Mouse (Mus musculus): Measurements from ENCODE around the gene Npb. TPM values are rescaled to one million over a fixed set of nuclear protein-coding genes. Genes with fewer than 3 reads are reported as not detected.

Npb gene
- polyA plus RNA-seq, 1 experiment = 0.32 TPM

DNA sequence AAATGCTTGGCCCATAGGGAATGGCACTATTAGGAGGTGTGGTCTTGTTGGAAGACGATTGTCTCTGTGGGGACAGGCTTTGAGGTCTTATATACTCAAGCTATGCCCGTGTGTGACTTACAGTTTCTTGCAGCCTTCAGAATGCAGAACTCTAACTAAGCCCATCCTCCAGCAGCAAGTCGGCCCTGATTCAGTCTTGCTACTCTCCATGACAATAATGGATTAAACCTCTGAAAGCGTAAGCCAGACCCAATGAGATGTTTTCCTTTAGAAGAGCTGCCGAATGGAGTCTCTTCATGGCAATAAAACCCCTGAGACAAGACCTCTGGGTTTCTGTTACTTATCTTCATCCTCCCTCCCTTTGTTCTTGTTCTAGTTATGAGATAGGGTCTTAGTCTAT is 26.5 kb downstream of the Npb start:
- Histone ChIP-seq H3K4me2 (ENCODE audit: low read depth) (no peak overlapping the region), H3ac (ENCODE audit: control insufficient read depth, insufficient read length) (no peak overlapping the region), H3K4me3 (no peak overlapping the region), H3K27me3 (ENCODE audit: control insufficient read depth, insufficient read depth, insufficient read length) (no peaks in the 10 kb centered on the region), H3K79me2 (ENCODE audit: control insufficient read depth, insufficient read depth) (peaks cover 30% of the 10 kb centered on the region), H3K36me3 (ENCODE audit: control insufficient read depth, insufficient read depth) (no peaks in the 10 kb centered on the region)
- no peak for TF ChIP-seq REST (IDR thresholded peaks at IDR 0.05; ENCODE audit: insufficient read depth, insufficient read length)
- no peak for TF ChIP-seq TCF3 (IDR thresholded peaks at IDR 0.05; ENCODE audit: insufficient read length, low read depth)
- TF ChIP-seq TCF12 (IDR thresholded peaks at IDR 0.05; ENCODE audit: insufficient read depth, poor library complexity, severe bottlenecking) = no peak
- no peak for TF ChIP-seq MAX (IDR thresholded peaks at IDR 0.05; ENCODE audit: low read depth)
- no peak for TF ChIP-seq CEBPB (IDR thresholded peaks at IDR 0.05; ENCODE audit: insufficient read depth, poor library complexity, severe bottlenecking)
- TF ChIP-seq USF1 (IDR thresholded peaks at IDR 0.05; ENCODE audit: low read depth) = no peak

DNA sequence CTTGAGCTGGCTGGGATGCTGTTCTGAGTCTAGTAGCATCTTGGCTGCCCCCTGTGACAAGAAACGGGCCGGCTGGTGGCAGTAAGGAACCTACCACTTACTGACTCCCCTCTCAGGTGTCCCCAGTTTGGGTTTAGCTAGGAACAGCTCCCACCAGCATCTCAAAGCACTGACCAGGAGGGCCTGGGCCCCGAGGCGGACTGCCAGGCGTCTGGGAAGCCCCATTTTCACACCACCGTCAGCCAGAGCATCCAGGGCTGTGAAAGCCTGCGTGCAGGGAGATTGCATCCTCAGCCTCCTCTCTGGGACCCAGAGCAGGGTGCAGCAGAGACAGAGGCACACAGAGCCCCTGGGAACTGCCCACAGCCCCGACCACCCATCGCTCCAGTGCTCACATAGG is 33.0 kb downstream of the Npb start:
- Histone ChIP-seq H3ac (ENCODE audit: control insufficient read depth, insufficient read length) (no peak overlapping the region), H3K4me2 (ENCODE audit: low read depth) (no peak overlapping the region), H3K36me3 (ENCODE audit: control insufficient read depth, insufficient read depth) (no peaks in the 10 kb centered on the region), H3K79me2 (ENCODE audit: control insufficient read depth, insufficient read depth) (no peaks in the 10 kb centered on the region), H3K27me3 (ENCODE audit: control insufficient read depth, insufficient read depth, insufficient read length) (no peaks in the 10 kb centered on the region), H3K4me3 (no peak overlapping the region)
- TF ChIP-seq TCF12 (IDR thresholded peaks at IDR 0.05; ENCODE audit: insufficient read depth, poor library complexity, severe bottlenecking) (no peak), MAX (IDR thresholded peaks at IDR 0.05; ENCODE audit: low read depth) (no peak), POLR2AphosphoS2 (IDR thresholded peaks at IDR 0.05; ENCODE audit: insufficient read length, low read depth) (no peak), USF1 (IDR thresholded peaks at IDR 0.05; ENCODE audit: low read depth) (no peak), MYOG (IDR thresholded peaks at IDR 0.05; ENCODE audit: control insufficient read depth in 1 of 3, insufficient read depth in 1 of 3, insufficient read length in 2 of 3, low read depth in 2 of 3) (no peak), MYOD1 (IDR thresholded peaks at IDR 0.05; ENCODE audit: control insufficient read depth in 1 of 3, insufficient read length in 2 of 3, low read depth in 2 of 3) (no peak), TCF3 (IDR thresholded peaks at IDR 0.05; ENCODE audit: insufficient read length, low read depth) (no peak), E2F4 (IDR thresholded peaks at IDR 0.05; ENCODE audit: insufficient read depth) (no peak), SRF (IDR thresholded peaks at IDR 0.05; ENCODE audit: control insufficient read depth, insufficient read length, low read depth) (no peak), REST (IDR thresholded peaks at IDR 0.05; ENCODE audit: insufficient read depth, insufficient read length) (no peak), CEBPB (IDR thresholded peaks at IDR 0.05; ENCODE audit: insufficient read depth, poor library complexity, severe bottlenecking) (no peak), POLR2A (IDR thresholded peaks at IDR 0.05; ENCODE audit: insufficient read length, low read depth) (no peak)

DNA sequence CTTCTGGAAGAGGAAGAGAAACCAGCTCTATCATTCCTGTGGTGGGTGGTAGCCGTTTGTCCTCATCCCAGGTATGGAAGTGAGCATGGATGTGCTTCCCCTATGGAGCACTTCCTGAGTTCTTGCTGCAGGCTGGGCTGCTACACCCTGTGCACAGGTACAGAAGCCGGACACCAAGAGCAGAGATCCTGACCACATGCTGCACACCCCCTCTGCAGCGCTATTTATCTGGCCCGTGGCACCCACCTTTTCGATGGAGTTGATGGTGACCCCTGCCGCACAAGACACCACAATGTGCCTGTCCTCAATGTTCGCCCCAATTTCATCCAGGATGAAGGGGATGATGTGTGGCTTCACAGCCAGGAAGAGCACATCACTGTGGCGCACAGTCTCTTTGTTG is 33.6 kb downstream of the Npb start:
- Histone ChIP-seq H3K36me3 (ENCODE audit: control insufficient read depth, insufficient read depth) (no peaks in the 10 kb centered on the region), H3K4me2 (ENCODE audit: low read depth) (peak overlapping the region; percentile 97), H3K27me3 (ENCODE audit: control insufficient read depth, insufficient read depth, insufficient read length) (no peaks in the 10 kb centered on the region), H3K4me3 (peak overlapping the region; percentile 48), H3ac (ENCODE audit: control insufficient read depth, insufficient read length) (no peak overlapping the region), H3K79me2 (ENCODE audit: control insufficient read depth, insufficient read depth) (no peaks in the 10 kb centered on the region)
- TF ChIP-seq POLR2AphosphoS2 (IDR thresholded peaks at IDR 0.05; ENCODE audit: insufficient read length, low read depth) (no peak), E2F4 (IDR thresholded peaks at IDR 0.05; ENCODE audit: insufficient read depth) (no peak), REST (IDR thresholded peaks at IDR 0.05; ENCODE audit: insufficient read depth, insufficient read length) (no peak), TCF12 (IDR thresholded peaks at IDR 0.05; ENCODE audit: insufficient read depth, poor library complexity, severe bottlenecking) (no peak), MAX (IDR thresholded peaks at IDR 0.05; ENCODE audit: low read depth) (no peak), POLR2A (IDR thresholded peaks at IDR 0.05; ENCODE audit: insufficient read length, low read depth) (no peak), CEBPB (IDR thresholded peaks at IDR 0.05; ENCODE audit: insufficient read depth, poor library complexity, severe bottlenecking) (no peak), SRF (IDR thresholded peaks at IDR 0.05; ENCODE audit: control insufficient read depth, insufficient read length, low read depth) (no peak)

DNA sequence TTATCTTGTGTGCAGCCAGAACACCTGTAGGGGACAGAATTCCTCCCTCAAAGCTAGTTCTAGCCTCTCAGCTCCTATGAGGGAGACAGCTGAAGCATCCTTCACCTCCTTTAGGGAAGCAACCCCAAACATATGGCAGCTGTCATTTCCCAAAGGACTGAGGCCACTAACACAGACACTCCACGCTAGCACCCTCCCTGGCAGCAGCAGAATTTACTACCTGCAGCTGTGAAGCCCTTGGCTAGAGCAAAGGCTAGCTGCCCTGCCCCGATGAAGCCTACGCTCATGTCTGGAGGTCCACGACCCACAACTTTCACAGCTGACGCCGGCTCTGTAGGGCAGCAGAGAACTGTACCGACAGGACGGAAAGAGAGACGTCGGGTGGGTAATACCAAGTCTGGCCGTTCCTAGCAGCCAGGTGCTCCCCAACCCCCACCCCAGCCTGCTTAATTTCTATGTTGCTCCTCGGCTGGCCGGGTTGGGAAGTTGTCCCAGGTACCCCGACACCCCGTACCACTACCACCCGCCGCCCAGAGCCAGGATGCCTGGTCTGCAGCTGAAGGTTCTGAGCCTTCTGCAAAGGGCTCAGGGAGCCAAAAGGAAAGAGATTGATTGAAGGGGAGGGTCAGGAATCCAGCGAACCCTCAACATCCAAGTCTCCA is 34.8 kb downstream of the Npb start:
- Histone ChIP-seq H3K4me2 (ENCODE audit: low read depth) (peak overlapping the region; percentile 97), H3ac (ENCODE audit: control insufficient read depth, insufficient read length) (peak overlapping the region; percentile 19), H3K36me3 (ENCODE audit: control insufficient read depth, insufficient read depth) (no peaks in the 10 kb centered on the region), H3K79me2 (ENCODE audit: control insufficient read depth, insufficient read depth) (no peaks in the 10 kb centered on the region), H3K4me3 (peak overlapping the region; percentile 48), H3K27me3 (ENCODE audit: control insufficient read depth, insufficient read depth, insufficient read length) (no peaks in the 10 kb centered on the region)
- TF ChIP-seq MYOG (IDR thresholded peaks at IDR 0.05; ENCODE audit: control insufficient read depth in 1 of 3, insufficient read depth in 1 of 3, insufficient read length in 2 of 3, low read depth in 2 of 3) = peak; percentile 25 to 77 (median 61)
- peak; percentile 30 for TF ChIP-seq TCF3 (IDR thresholded peaks at IDR 0.05; ENCODE audit: insufficient read length, low read depth)
- TF ChIP-seq CEBPB (IDR thresholded peaks at IDR 0.05; ENCODE audit: insufficient read depth, poor library complexity, severe bottlenecking) = no peak
- TF ChIP-seq MYOD1 (IDR thresholded peaks at IDR 0.05; ENCODE audit: control insufficient read depth in 1 of 3, insufficient read length in 2 of 3, low read depth in 2 of 3) = peak in 2 of 3 experiments; percentile 85 to 93
- peak; percentile 54 for TF ChIP-seq POLR2A (IDR thresholded peaks at IDR 0.05; ENCODE audit: insufficient read length, low read depth)
- TF ChIP-seq USF1 (IDR thresholded peaks at IDR 0.05; ENCODE audit: low read depth) = no peak
- peak; percentile 33 for TF ChIP-seq TCF12 (IDR thresholded peaks at IDR 0.05; ENCODE audit: insufficient read depth, poor library complexity, severe bottlenecking)
- no peak for TF ChIP-seq SRF (IDR thresholded peaks at IDR 0.05; ENCODE audit: control insufficient read depth, insufficient read length, low read depth)
- TF ChIP-seq REST (IDR thresholded peaks at IDR 0.05; ENCODE audit: insufficient read depth, insufficient read length) = no peak
- TF ChIP-seq MAX (IDR thresholded peaks at IDR 0.05; ENCODE audit: low read depth) = no peak
- TF ChIP-seq POLR2AphosphoS2 (IDR thresholded peaks at IDR 0.05; ENCODE audit: insufficient read length, low read depth) = peak; percentile 63
- TF ChIP-seq E2F4 (IDR thresholded peaks at IDR 0.05; ENCODE audit: insufficient read depth) = no peak

DNA sequence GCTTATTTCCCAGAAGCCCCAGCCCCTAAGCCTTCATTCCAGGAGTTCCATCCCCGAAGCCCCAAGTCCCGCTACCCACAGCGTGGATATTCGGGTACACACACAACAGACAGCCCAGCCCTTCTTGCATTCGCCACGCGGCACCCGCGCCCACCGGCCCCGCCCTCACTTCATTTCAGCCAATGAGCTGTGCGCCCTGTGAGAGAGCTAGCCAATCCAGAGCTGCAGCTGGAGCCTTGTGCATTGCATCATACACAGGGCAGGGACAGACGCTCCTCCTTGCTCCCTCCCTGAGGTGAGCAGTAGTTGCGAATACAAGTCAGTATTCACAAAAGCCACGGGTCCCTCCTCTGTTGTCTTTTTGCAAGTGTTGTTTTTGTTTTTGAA is 35.3 kb downstream of the Npb start, which contains the start of gene Pycr1:
Pycr1 (minus strand) TSS at position 169 of the 387 bp plus-strand sequence.
- peak within 1 kb of the TSS; percentile 48 for H3K4me3 ChIP-seq
- H3K36me3 ChIP-seq (ENCODE audit: control insufficient read depth, insufficient read depth) = no peaks in the 10 kb centered on the region
- no peaks in the 10 kb centered on the region for H3K27me3 ChIP-seq (ENCODE audit: control insufficient read depth, insufficient read depth, insufficient read length)
- peak within 1 kb of the TSS; percentile 19 for H3ac ChIP-seq (ENCODE audit: control insufficient read depth, insufficient read length)
- TF ChIP-seq REST (IDR thresholded peaks at IDR 0.05; ENCODE audit: insufficient read depth, insufficient read length) (no peak), MYOD1 (IDR thresholded peaks at IDR 0.05; ENCODE audit: control insufficient read depth in 1 of 3, insufficient read length in 2 of 3, low read depth in 2 of 3) (no peak), SRF (IDR thresholded peaks at IDR 0.05; ENCODE audit: control insufficient read depth, insufficient read length, low read depth) (no peak), CEBPB (IDR thresholded peaks at IDR 0.05; ENCODE audit: insufficient read depth, poor library complexity, severe bottlenecking) (peak; percentile 96), POLR2AphosphoS2 (IDR thresholded peaks at IDR 0.05; ENCODE audit: insufficient read length, low read depth) (peak; percentile 92), TCF3 (IDR thresholded peaks at IDR 0.05; ENCODE audit: insufficient read length, low read depth) (no peak), TCF12 (IDR thresholded peaks at IDR 0.05; ENCODE audit: insufficient read depth, poor library complexity, severe bottlenecking) (no peak), USF1 (IDR thresholded peaks at IDR 0.05; ENCODE audit: low read depth) (no peak), E2F4 (IDR thresholded peaks at IDR 0.05; ENCODE audit: insufficient read depth) (no peak), POLR2A (IDR thresholded peaks at IDR 0.05; ENCODE audit: insufficient read length, low read depth) (peak; percentile 93), MAX (IDR thresholded peaks at IDR 0.05; ENCODE audit: low read depth) (no peak), MYOG (IDR thresholded peaks at IDR 0.05; ENCODE audit: control insufficient read depth in 1 of 3, insufficient read depth in 1 of 3, insufficient read length in 2 of 3, low read depth in 2 of 3) (no peak)
- H3K79me2 ChIP-seq (ENCODE audit: control insufficient read depth, insufficient read depth) = no peaks in the 10 kb centered on the region
- peak within 1 kb of the TSS; percentile 97 for H3K4me2 ChIP-seq (ENCODE audit: low read depth)
